ENCODE assay signal across 13 mouse cellular contexts in the genomic region with DNA sequence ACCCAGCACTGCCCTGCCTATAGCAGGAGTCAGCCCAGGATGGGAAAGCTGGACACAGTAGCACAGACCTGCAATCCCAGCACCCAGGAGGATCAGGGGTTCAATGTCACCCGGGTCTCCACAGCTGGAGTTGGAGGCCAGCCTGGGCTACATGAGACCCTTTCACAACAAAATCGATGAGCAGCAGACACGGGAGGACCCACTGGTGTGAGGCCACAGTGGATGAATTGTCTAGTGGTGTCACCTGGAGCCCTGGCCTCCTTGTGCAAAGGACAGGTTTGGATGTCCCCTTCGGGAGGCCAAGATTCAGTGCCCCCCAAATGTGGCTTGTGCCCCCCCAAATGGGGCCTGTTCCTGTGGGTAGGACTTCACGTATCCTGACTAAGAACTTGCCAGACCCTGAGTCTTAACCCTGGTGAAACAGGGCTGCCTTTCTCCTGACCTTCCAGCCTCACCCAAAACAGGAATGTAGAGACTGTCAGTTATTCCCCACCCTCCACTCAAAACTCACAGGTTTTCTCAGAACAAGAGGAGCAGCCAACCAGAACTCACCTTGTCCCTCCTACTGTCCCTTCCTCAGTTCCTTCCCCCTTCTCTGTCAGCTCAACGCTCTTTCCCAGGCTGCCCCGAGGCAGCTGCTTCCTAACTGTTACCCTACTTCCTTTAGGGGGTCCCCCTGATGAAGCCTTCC. TPM values are rescaled to one million over a fixed set of nuclear protein-coding genes. Genes with fewer than 3 reads are reported as not detected.
DNase-seq lines count a peak whose midpoint lies in the region; ATAC-seq lines count a peak whose summit lies in the region.
"Had no signal": no experiment of that assay in that cellular context is flagged by ENCODE, and none has a peak within 500 bp of the region (broad histone marks: within the 10 kb centered on the region; RNA-seq: fewer than 3 reads in every experiment).

No protein-coding gene starts in this region.

- WGBS in embryonic facial prominence, embryonic 13.5 days, result 72% methylated on average over 7 of the region's 7 CpGs
- WGBS in embryonic facial prominence, embryonic 10.5 days, result 76% methylated on average over 7 of the region's 7 CpGs
- WGBS in liver, embryonic 16.5 days (ENCODE audit: insufficient replicate concordance), result 51% methylated on average over 7 of the region's 7 CpGs
- 53% methylated on average over 7 of the region's 7 CpGs for WGBS in liver, embryonic 12.5 days (ENCODE audit: insufficient replicate concordance)
- 59% methylated on average over 7 of the region's 7 CpGs for WGBS in lung, embryonic 16.5 days

- no peak overlapping the region for H3K27ac ChIP-seq in embryonic facial prominence, embryonic 13.5 days
- no peak overlapping the region for H3K27ac ChIP-seq in embryonic facial prominence, embryonic 10.5 days (replicated peaks)
- peak overlapping the region; percentile 46 for H3K27ac ChIP-seq in liver, embryonic 16.5 days (ENCODE audit: low read length)
- H3K27ac ChIP-seq in liver, embryonic 12.5 days, result no peak overlapping the region
- peak overlapping the region; percentile 80 for H3K27ac ChIP-seq in lung, embryonic 16.5 days (ENCODE audit: low read length)
- H3K27ac ChIP-seq: forebrain, embryonic 12.5 days had no signal

- no peak for DNase-seq in embryonic facial prominence, embryonic 10.5 days (ENCODE audit: low spot score)
- no peak for DNase-seq in thymus, postnatal 36 days
- no peak for DNase-seq in frontal cortex, postnatal 10 days (ENCODE audit: low spot score in 2 of 2)
- DNase-seq: B cell, adult 2 months; cerebellum, adult 2 months; retina, postnatal 1 day had no signal

- H3K4me2 ChIP-seq in embryonic facial prominence, embryonic 13.5 days, result no peak overlapping the region
- H3K4me2 ChIP-seq in liver, embryonic 16.5 days (ENCODE audit: low read depth, low read length), result no peak overlapping the region
- no peak overlapping the region for H3K4me2 ChIP-seq in liver, embryonic 12.5 days
- H3K4me2 ChIP-seq in lung, embryonic 16.5 days (ENCODE audit: low read depth, low read length), result no peak overlapping the region
- H3K4me2 ChIP-seq: forebrain, embryonic 12.5 days had no signal

- no peak for ATAC-seq in embryonic facial prominence, embryonic 13.5 days (ENCODE audit: insufficient number of reproducible peaks, insufficient read depth, low FRiP score, low TSS enrichment, low read depth)
- no peak for ATAC-seq in liver, embryonic 16.5 days (ENCODE audit: low read depth)
- ATAC-seq in liver, embryonic 12.5 days, result no peak
- peak; percentile 52 for ATAC-seq in lung, embryonic 16.5 days (ENCODE audit: low read depth)
- ATAC-seq in erythroblast, adult 5-6 weeks (replicated peaks; ENCODE audit: low FRiP score, poor library complexity, severe bottlenecking), result no peak
- ATAC-seq: activated CD4-positive, CD25-positive, alpha-beta regulatory T cell, adult 4 months had no signal

- no peak overlapping the region for H3K4me3 ChIP-seq in embryonic facial prominence, embryonic 13.5 days
- H3K4me3 ChIP-seq in embryonic facial prominence, embryonic 10.5 days, result no peak overlapping the region
- no peak overlapping the region for H3K4me3 ChIP-seq in liver, embryonic 16.5 days (ENCODE audit: low read depth, low read length)
- H3K4me3 ChIP-seq in liver, embryonic 12.5 days, result no peak overlapping the region
- no peak overlapping the region for H3K4me3 ChIP-seq in lung, embryonic 16.5 days (ENCODE audit: low read length)
- H3K4me3 ChIP-seq: forebrain, embryonic 12.5 days had no signal

- peaks cover 5% of the 10 kb centered on the region for H3K4me1 ChIP-seq in embryonic facial prominence, embryonic 13.5 days
- peaks cover 17% of the 10 kb centered on the region for H3K4me1 ChIP-seq in embryonic facial prominence, embryonic 10.5 days
- peaks cover 12% of the 10 kb centered on the region for H3K4me1 ChIP-seq in liver, embryonic 16.5 days (ENCODE audit: control insufficient read depth, low read depth, low read length)
- peaks cover 21% of the 10 kb centered on the region; the same call in 1 of the 2 replicates for H3K4me1 ChIP-seq in liver, embryonic 12.5 days
- H3K4me1 ChIP-seq in lung, embryonic 16.5 days (replicated peaks; ENCODE audit: control insufficient read depth, insufficient read depth, low read length), result peaks cover 17% of the 10 kb centered on the region
- H3K4me1 ChIP-seq: forebrain, embryonic 12.5 days had no signal

- 0 out of 2 replicates have a peak overlapping the region, but pooled peaks have one; percentile 21 for H3K9ac ChIP-seq in embryonic facial prominence, embryonic 13.5 days
- H3K9ac ChIP-seq in liver, embryonic 16.5 days (ENCODE audit: low read depth, low read length), result no peak overlapping the region
- H3K9ac ChIP-seq in liver, embryonic 12.5 days, result no peak overlapping the region
- H3K9ac ChIP-seq in lung, embryonic 16.5 days (ENCODE audit: low read length), result no peak overlapping the region
- H3K9ac ChIP-seq: forebrain, embryonic 12.5 days had no signal

- no peaks in the 10 kb centered on the region for H3K9me3 ChIP-seq in embryonic facial prominence, embryonic 13.5 days
- H3K9me3 ChIP-seq in embryonic facial prominence, embryonic 10.5 days, result no peaks in the 10 kb centered on the region
- H3K9me3 ChIP-seq in liver, embryonic 16.5 days (replicated peaks; ENCODE audit: control insufficient read depth, low read length), result no peaks in the 10 kb centered on the region
- H3K9me3 ChIP-seq in liver, embryonic 12.5 days (replicated peaks), result 0 out of 2 replicates have a peak, but pooled peaks cover 3% of the 10 kb centered on the region
- H3K9me3 ChIP-seq in lung, embryonic 16.5 days (ENCODE audit: control insufficient read depth, low read length), result peaks cover 2% of the 10 kb centered on the region; the same call in 1 of the 2 replicates
- H3K9me3 ChIP-seq: forebrain, embryonic 12.5 days had no signal

- H3K36me3 ChIP-seq in embryonic facial prominence, embryonic 13.5 days, result peaks cover 15% of the 10 kb centered on the region
- H3K36me3 ChIP-seq in embryonic facial prominence, embryonic 10.5 days (replicated peaks), result peaks cover 17% of the 10 kb centered on the region
- H3K36me3 ChIP-seq in liver, embryonic 16.5 days (ENCODE audit: control insufficient read depth, insufficient read depth), result no peaks in the 10 kb centered on the region
- no peaks in the 10 kb centered on the region for H3K36me3 ChIP-seq in liver, embryonic 12.5 days
- peaks cover 11% of the 10 kb centered on the region for H3K36me3 ChIP-seq in lung, embryonic 16.5 days (ENCODE audit: control insufficient read depth, insufficient read depth, low read length)
- H3K36me3 ChIP-seq: forebrain, embryonic 12.5 days had no signal

- no peaks in the 10 kb centered on the region for H3K27me3 ChIP-seq in embryonic facial prominence, embryonic 13.5 days
- no peaks in the 10 kb centered on the region; the same call in 1 of the 2 replicates for H3K27me3 ChIP-seq in embryonic facial prominence, embryonic 10.5 days (replicated peaks; ENCODE audit: low read depth, poor library complexity, severe bottlenecking)
- no peaks in the 10 kb centered on the region for H3K27me3 ChIP-seq in liver, embryonic 16.5 days (ENCODE audit: control insufficient read depth, insufficient read depth, low read depth, low read length)
- H3K27me3 ChIP-seq in liver, embryonic 12.5 days (replicated peaks), result peaks cover 46% of the 10 kb centered on the region
- H3K27me3 ChIP-seq in lung, embryonic 16.5 days (ENCODE audit: control insufficient read depth, insufficient read depth, low read depth, low read length), result no peaks in the 10 kb centered on the region
- H3K27me3 ChIP-seq: forebrain, embryonic 12.5 days had no signal

RNA-seq across cellular contexts. Expression of a gene that starts 33.1 kb away (rescaled TPM):
- 49.0 and 56.1 TPM in 2 replicates for polyA plus RNA-seq in embryonic facial prominence, embryonic 13.5 days (2015; fragmentation: Nextera tagmentation; extraction: Ambion mirVana)
- 56.3 and 68.1 TPM in 2 replicates for polyA plus RNA-seq in embryonic facial prominence, embryonic 10.5 days (2016; fragmentation: Nextera tagmentation; extraction: Ambion mirVana)
- polyA plus RNA-seq in liver, embryonic 16.5 days (2015; fragmentation: Nextera tagmentation; extraction: Ambion mirVana), result 1.5 and 2.3 TPM in 2 replicates
- 4.0 and 5.3 TPM in 2 replicates for polyA plus RNA-seq in liver, embryonic 12.5 days (2016; fragmentation: Nextera tagmentation; extraction: Ambion mirVana)
- 71.4 and 76.1 TPM in 2 replicates for polyA plus RNA-seq in lung, embryonic 16.5 days (2015; fragmentation: Nextera tagmentation; extraction: Ambion mirVana)
- total RNA-seq in erythroblast, adult 5-6 weeks (2015; ENCODE audit: low replicate concordance), result 0.63 TPM in 1 of 2 replicates, not detected in the other
- total RNA-seq in erythroblast, adult 5-6 weeks (2017; ENCODE audit: low replicate concordance), result 0.56 and 1.1 TPM in 2 replicates

RNA-seq across cellular contexts. Expression of a gene that starts 34.4 kb away (rescaled TPM):
- 11.6 and 12.7 TPM in 2 replicates for polyA plus RNA-seq in embryonic facial prominence, embryonic 13.5 days (2015; fragmentation: Nextera tagmentation; extraction: Ambion mirVana)
- 9.6 and 12.1 TPM in 2 replicates for polyA plus RNA-seq in embryonic facial prominence, embryonic 10.5 days (2016; fragmentation: Nextera tagmentation; extraction: Ambion mirVana)
- polyA plus RNA-seq in liver, embryonic 16.5 days (2015; fragmentation: Nextera tagmentation; extraction: Ambion mirVana), result 2.9 and 3.3 TPM in 2 replicates
- 9.1 and 9.2 TPM in 2 replicates for polyA plus RNA-seq in liver, embryonic 12.5 days (2016; fragmentation: Nextera tagmentation; extraction: Ambion mirVana)
- 6.9 and 7.4 TPM in 2 replicates for polyA plus RNA-seq in lung, embryonic 16.5 days (2015; fragmentation: Nextera tagmentation; extraction: Ambion mirVana)
- total RNA-seq in erythroblast, adult 5-6 weeks (2015; ENCODE audit: low replicate concordance), result 38.0 and 60.7 TPM in 2 replicates
- total RNA-seq in erythroblast, adult 5-6 weeks (2017; ENCODE audit: low replicate concordance), result 35.6 and 63.0 TPM in 2 replicates

RNA-seq across cellular contexts. Expression of a gene that starts 45.6 kb away (rescaled TPM):
- polyA plus RNA-seq in embryonic facial prominence, embryonic 13.5 days (2015; fragmentation: Nextera tagmentation; extraction: Ambion mirVana), result 0.47 and 0.74 TPM in 2 replicates
- 1.5 and 2.1 TPM in 2 replicates for polyA plus RNA-seq in embryonic facial prominence, embryonic 10.5 days (2016; fragmentation: Nextera tagmentation; extraction: Ambion mirVana)
- 4.5 and 5.3 TPM in 2 replicates for polyA plus RNA-seq in liver, embryonic 16.5 days (2015; fragmentation: Nextera tagmentation; extraction: Ambion mirVana)
- 3.2 and 3.6 TPM in 2 replicates for polyA plus RNA-seq in liver, embryonic 12.5 days (2016; fragmentation: Nextera tagmentation; extraction: Ambion mirVana)
- 0.99 and 1.1 TPM in 2 replicates for polyA plus RNA-seq in lung, embryonic 16.5 days (2015; fragmentation: Nextera tagmentation; extraction: Ambion mirVana)
- total RNA-seq in erythroblast, adult 5-6 weeks (2015; ENCODE audit: low replicate concordance), result not detected in 2 replicates
- 0.34 TPM in 1 of 2 replicates, not detected in the other for total RNA-seq in erythroblast, adult 5-6 weeks (2017; ENCODE audit: low replicate concordance)

RNA-seq across cellular contexts. Expression of a gene that starts 50.8 kb away (rescaled TPM):
- polyA plus RNA-seq in embryonic facial prominence, embryonic 13.5 days (2015; fragmentation: Nextera tagmentation; extraction: Ambion mirVana), result 0.12 TPM in 1 of 2 replicates, not detected in the other
- 0.09 TPM in 1 of 2 replicates, not detected in the other for polyA plus RNA-seq in embryonic facial prominence, embryonic 10.5 days (2016; fragmentation: Nextera tagmentation; extraction: Ambion mirVana)
- 0.08 and 0.14 TPM in 2 replicates for polyA plus RNA-seq in liver, embryonic 16.5 days (2015; fragmentation: Nextera tagmentation; extraction: Ambion mirVana)
- polyA plus RNA-seq in liver, embryonic 12.5 days (2016; fragmentation: Nextera tagmentation; extraction: Ambion mirVana), result not detected in 2 replicates
- polyA plus RNA-seq in lung, embryonic 16.5 days (2015; fragmentation: Nextera tagmentation; extraction: Ambion mirVana), result 0.18 and 0.20 TPM in 2 replicates
- not detected in 2 replicates for total RNA-seq in erythroblast, adult 5-6 weeks (2015; ENCODE audit: low replicate concordance)
- total RNA-seq in erythroblast, adult 5-6 weeks (2017; ENCODE audit: low replicate concordance), result not detected in 2 replicates
- polyA plus RNA-seq: activated CD4-positive, CD25-positive, alpha-beta regulatory T cell, adult 4 months; forebrain, embryonic 12.5 days had no signal

Comparison
In these comparisons a context has a peak if more than half of its experiments do, and no peak if none do; other contexts are left out.
1. H3K27ac ChIP-seq: peak in liver, embryonic 16.5 days (single experiment) and lung, embryonic 16.5 days (single experiment); none in embryonic facial prominence, embryonic 13.5 days (single experiment), embryonic facial prominence, embryonic 10.5 days (single experiment) and liver, embryonic 12.5 days (single experiment).